Mouse (Mus musculus) liver, embryonic 16.5 days (tissue): ENCODE measurements around the gene Tmcc1. TPM values are rescaled to one million over a fixed set of nuclear protein-coding genes. Genes with fewer than 3 reads are reported as not detected.

ENCODE experiments used
- ATAC-seq: fragments of 200-750 bp; cut with Nextera tagmentation; 2 replicates; pipeline ENCODE4 v1.8.0; 2017; ENCODE audit warnings: low read depth, mild to moderate bottlenecking, moderate number of reproducible peaks, moderate library complexity
- H3K27ac ChIP-seq: fragments of 300-500 bp; sonication (generic); 2 replicates; pipeline ENCODE4 v1.5.1; 2014; ENCODE audit warnings: mild to moderate bottlenecking, low read length
- H3K27me3 ChIP-seq: fragments of 300-500 bp; sonication (generic); 2 replicates; pipeline ENCODE4 v1.6.1; 2014; ENCODE audit warnings: low read depth, low read length, mixed read lengths; ENCODE audit not compliant: control insufficient read depth, insufficient read depth
- H3K36me3 ChIP-seq: fragments of 300-500 bp; sonication (generic); 2 replicates; pipeline ENCODE4 v1.6.1; 2014; ENCODE audit warnings: mild to moderate bottlenecking; ENCODE audit not compliant: control insufficient read depth, insufficient read depth
- H3K4me1 ChIP-seq: fragments of 300-500 bp; sonication (generic); 2 replicates; pipeline ENCODE4 v1.6.1; 2014; ENCODE audit warnings: low read depth, low read length, mixed read lengths; ENCODE audit not compliant: control insufficient read depth
- H3K4me2 ChIP-seq: fragments of 300-500 bp; sonication (generic); 2 replicates; pipeline ENCODE4 v1.6.1; 2014; ENCODE audit warnings: low read depth, low read length, mixed read lengths
- H3K4me3 ChIP-seq: fragments of 300-500 bp; sonication (generic); 2 replicates; pipeline ENCODE4 v1.5.1; 2014; ENCODE audit warnings: low read depth, mild to moderate bottlenecking, low read length
- H3K9ac ChIP-seq: fragments of 300-500 bp; sonication (generic); 2 replicates; pipeline ENCODE4 v1.6.1; 2014; ENCODE audit warnings: low read depth, low read length
- H3K9me3 ChIP-seq: fragments of 300-500 bp; sonication (generic); replicated peaks from 2 replicates; pipeline ENCODE4 v1.6.1; 2016; ENCODE audit warnings: low read length; ENCODE audit not compliant: control insufficient read depth
- WGBS: fragments of 180-500 bp; shearing (Covaris S2); extraction: QIAGEN DNeasy Blood & Tissue Kit; methylation state at CpG from one replicate; pipeline ENCODE4 v1.1.7; 2014; ENCODE audit not compliant: insufficient replicate concordance; 5-methylcytosine and 5-hydroxymethylcytosine counted together
- polyA plus RNA-seq: library from polyadenylated mRNA; unstranded; fragments of >200 nt; fragmentation: Nextera tagmentation; extraction: Ambion mirVana; gene quantifications from 2 replicates; pipeline ENCODE4 v1.2.1, GENCODE M21; 2015

The Tmcc1 gene
- polyA plus RNA-seq, 1 experiment from 2014 or later, result 3.6 TPM

DNA sequence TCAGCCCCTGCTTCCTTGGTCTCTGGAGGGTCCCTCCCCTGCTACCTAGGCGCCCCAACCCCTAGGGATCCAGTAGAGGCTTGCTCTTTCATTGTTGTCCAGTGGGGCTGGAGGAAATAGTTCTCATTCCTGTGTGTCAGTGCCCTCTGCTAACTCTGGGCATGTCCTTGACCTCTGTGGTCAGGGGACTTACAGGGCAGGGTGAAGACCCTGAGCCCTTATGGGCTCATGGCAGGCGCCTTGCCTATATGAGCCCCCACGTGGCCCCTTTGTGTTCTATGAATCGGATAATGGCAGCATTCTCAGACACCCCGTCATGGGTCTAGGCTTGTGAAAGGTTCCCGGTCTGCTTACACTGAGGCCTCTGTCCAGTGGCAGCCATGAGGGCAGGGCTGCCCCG, 194.5 kb downstream of the Tmcc1 start:
- Histone ChIP-seq H3K4me3 (no peak overlapping the region), H3K36me3 (no peaks in the 10 kb centered on the region), H3K9me3 (no peaks in the 10 kb centered on the region), H3K4me1 (peaks cover 13% of the 10 kb centered on the region), H3K9ac (no peak overlapping the region), H3K27ac (no peak overlapping the region), H3K4me2 (no peak overlapping the region), H3K27me3 (peaks cover 18% of the 10 kb centered on the region)
- 68% methylated on average over 7 of the region's 7 CpGs for WGBS
- no peak for ATAC-seq

DNA sequence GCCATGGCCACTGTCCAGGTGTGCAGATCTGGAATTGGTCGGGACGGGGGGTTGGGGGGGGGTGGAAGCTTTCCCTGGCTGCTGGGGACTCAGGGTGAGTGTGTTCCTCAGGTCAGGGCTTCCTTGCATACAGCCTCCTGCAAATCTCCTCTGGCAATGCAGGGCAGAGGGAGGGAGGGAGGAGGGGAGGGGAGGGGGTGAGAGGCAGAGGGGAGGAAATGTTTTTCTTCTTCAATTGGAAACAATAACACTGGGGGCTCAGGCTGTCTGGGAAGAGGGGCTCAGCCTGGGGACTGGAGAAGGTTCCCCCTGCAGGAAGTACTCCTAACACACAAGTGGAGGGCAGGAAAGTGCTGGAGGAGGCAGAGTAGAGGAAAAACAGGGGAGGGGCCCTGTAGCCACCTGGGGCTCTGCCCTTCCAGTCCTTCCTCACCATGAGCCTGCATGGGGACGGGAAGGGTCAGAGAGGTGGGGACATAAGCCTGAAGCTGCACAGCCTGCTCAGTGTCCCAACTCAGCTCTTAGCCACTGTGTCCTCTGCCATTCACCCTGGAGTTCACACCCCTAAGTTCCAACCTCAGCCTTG, 195.5 kb downstream of the Tmcc1 start:
- Histone ChIP-seq H3K27me3 (peaks cover 28% of the 10 kb centered on the region), H3K9me3 (no peaks in the 10 kb centered on the region), H3K4me2 (no peak overlapping the region), H3K4me1 (peaks cover 14% of the 10 kb centered on the region), H3K4me3 (no peak overlapping the region), H3K27ac (no peak overlapping the region), H3K9ac (no peak overlapping the region), H3K36me3 (no peaks in the 10 kb centered on the region)
- 20% methylated on average over 3 of the region's 3 CpGs for WGBS
- ATAC-seq, result no peak

DNA sequence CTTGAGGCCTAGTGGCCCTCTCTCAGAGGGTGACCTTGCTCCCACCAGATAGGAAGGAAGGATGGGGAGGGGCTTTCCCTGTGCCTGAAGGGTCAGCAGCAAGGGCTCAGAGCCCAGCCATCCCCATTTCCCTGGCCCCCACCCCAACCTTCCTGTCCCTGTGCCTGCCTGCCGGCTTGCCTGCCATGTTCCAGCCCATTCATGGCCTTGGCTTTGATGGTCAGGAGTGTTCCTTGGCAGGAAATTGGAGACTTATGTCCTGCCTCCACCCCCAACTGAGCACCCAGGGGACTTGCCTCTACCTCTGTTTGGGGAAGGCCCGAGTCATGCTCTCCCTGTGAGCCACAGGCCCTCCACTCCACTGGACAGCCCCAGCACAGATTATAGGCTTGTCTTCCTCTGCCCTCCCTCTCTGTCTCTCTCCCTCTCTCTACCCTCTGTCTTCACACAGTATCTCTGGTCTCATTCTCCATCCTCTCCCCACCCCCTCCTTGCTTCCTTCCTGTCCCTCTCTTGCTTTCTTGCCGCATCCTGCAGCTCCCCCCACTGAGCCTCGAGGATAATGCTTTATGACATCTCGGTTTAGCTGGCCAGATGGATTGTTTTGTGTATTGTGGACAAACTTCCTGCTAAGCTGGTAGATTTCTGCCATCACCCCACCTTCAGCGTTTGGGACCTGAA, 197.0 kb downstream of the Tmcc1 start:
- H3K4me1 ChIP-seq, result peaks cover 14% of the 10 kb centered on the region
- no peak overlapping the region for H3K4me3 ChIP-seq
- H3K36me3 ChIP-seq, result no peaks in the 10 kb centered on the region
- no peak overlapping the region for H3K9ac ChIP-seq
- no peak overlapping the region for H3K4me2 ChIP-seq
- 20% methylated on average over 6 of the region's 6 CpGs for WGBS
- 0 out of 2 replicates have a peak overlapping the region, but pooled peaks have one; percentile 39 for H3K27ac ChIP-seq
- no peaks in the 10 kb centered on the region for H3K9me3 ChIP-seq
- no peak for ATAC-seq
- peaks cover 43% of the 10 kb centered on the region for H3K27me3 ChIP-seq

DNA sequence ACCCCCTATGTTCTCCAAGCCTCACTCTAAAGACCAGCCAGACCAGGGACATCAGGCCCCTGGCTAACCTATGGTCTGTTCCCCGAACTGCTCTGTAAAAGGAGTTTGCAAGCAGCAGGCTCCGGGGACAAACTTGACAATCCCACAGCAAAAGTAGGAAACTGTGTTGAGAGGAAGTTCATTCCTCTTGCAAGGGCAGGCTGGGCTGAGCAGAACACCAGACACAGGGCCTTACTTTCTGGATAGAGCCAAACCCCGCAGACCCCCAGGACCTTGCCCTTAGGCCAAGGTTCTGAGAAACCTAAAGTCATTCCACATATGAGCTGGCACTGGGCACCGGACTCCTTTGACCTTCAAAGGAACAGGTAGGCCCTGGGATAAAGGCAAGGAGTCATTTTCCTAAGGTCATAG, 197.8 kb downstream of the Tmcc1 start:
- peak overlapping the region; percentile 75 for H3K4me2 ChIP-seq
- ATAC-seq, result no peak
- H3K36me3 ChIP-seq, result no peaks in the 10 kb centered on the region
- no peaks in the 10 kb centered on the region for H3K9me3 ChIP-seq
- no peak overlapping the region; the same call in 1 of the 2 replicates for H3K4me3 ChIP-seq
- H3K27ac ChIP-seq, result peak overlapping the region; percentile 0; the same call in 1 of the 2 replicates
- H3K9ac ChIP-seq, result no peak overlapping the region
- peaks cover 49% of the 10 kb centered on the region for H3K27me3 ChIP-seq
- WGBS, result 41% methylated on average over 4 of the region's 4 CpGs
- H3K4me1 ChIP-seq, result peaks cover 14% of the 10 kb centered on the region

DNA sequence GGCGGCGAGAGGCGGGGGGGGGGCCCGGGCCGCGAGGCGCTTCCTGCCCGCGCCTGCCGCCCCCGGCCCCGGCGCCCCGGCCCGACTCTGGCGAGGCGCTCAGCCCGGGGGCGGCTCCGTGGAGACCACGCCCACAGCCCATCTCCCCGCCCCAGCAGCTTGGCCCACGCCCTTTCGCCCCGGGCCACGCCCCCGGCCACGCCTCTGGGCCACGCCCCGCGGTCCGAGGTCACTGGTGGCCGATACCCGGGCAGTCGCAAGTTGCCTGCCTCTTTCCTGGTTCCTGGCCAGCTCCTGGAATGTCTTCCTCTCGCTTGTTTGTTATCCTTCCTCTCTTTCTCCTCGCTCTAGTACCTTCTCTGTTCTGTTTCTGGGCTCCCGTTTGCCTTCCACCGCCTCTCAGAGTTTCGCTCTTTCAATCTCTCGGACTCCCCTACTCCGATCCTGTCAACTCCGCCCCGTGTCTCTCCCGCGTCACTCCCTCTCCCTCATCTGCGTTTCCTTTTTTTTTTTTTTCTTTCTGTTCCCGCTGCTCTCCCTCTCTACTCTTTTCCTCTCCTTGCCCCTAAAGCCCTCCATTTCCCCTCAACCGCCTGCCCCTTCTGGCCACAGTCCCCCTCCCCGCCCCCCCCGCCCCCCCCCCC, 198.3 kb downstream of the Tmcc1 start, which contains the start of gene Plxnd1:
Gene Plxnd1 (minus strand): TSS at position 129 of the 644 bp plus-strand sequence.
- ATAC-seq, result peak; percentile 79
- H3K27ac ChIP-seq, result peak within 1 kb of the TSS; percentile 34; the same call in 1 of the 2 replicates
- under 1% methylated on average over 44 of the region's 51 CpGs for WGBS
- H3K36me3 ChIP-seq, result no peaks in the 10 kb centered on the region
- peak within 1 kb of the TSS; percentile 75 for H3K4me2 ChIP-seq
- H3K9me3 ChIP-seq, result no peaks in the 10 kb centered on the region
- peaks cover 14% of the 10 kb centered on the region for H3K4me1 ChIP-seq
- H3K9ac ChIP-seq, result peak within 1 kb of the TSS; percentile 56
- peaks cover 51% of the 10 kb centered on the region for H3K27me3 ChIP-seq
- H3K4me3 ChIP-seq, result peak within 1 kb of the TSS; percentile 62

DNA sequence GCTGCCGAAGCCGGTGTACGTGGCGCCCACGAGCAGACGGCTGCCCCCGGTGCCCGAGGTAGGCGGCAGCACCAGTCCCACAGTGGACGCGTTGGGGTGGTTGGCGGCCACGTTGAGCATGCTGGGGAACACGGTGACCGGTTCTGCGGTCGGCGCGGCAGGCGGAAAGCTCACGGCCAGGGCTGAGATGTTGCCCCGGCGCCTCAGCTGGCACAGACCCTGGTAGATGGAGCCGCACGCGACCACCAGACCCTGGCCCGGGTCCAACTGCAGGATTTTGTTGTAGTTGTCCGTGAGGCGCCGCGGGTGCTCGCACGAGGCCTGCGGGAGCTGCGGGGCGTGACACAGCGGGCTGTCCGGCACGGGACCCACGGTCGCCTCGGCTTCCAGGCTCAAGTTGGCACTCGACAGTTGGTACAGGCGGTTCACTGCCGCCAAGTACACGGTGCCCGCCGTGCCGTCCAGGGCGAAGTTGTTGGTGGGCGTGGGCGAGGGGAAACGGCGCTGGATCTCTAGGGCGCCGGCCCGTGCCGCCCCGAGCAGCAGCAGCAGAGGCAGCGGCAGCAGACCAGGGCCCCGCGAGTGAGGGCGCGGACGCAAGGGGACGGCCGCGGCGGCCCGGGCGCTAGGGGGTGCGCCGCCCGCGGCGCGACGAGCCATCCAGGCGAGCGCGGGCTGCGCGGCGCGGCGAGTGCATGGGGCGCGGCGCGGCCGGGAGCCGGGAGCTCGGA, 199.0 kb downstream of the Tmcc1 start:
- H3K27me3 ChIP-seq, result peaks cover 51% of the 10 kb centered on the region
- peaks cover 14% of the 10 kb centered on the region for H3K4me1 ChIP-seq
- ATAC-seq, result no peak
- H3K27ac ChIP-seq, result no peak overlapping the region
- H3K4me2 ChIP-seq, result peak overlapping the region; percentile 75
- no peaks in the 10 kb centered on the region for H3K36me3 ChIP-seq
- under 1% methylated on average over 83 of the region's 93 CpGs for WGBS
- H3K4me3 ChIP-seq, result peak overlapping the region; percentile 62
- H3K9me3 ChIP-seq, result no peaks in the 10 kb centered on the region
- peak overlapping the region; percentile 56 for H3K9ac ChIP-seq

DNA sequence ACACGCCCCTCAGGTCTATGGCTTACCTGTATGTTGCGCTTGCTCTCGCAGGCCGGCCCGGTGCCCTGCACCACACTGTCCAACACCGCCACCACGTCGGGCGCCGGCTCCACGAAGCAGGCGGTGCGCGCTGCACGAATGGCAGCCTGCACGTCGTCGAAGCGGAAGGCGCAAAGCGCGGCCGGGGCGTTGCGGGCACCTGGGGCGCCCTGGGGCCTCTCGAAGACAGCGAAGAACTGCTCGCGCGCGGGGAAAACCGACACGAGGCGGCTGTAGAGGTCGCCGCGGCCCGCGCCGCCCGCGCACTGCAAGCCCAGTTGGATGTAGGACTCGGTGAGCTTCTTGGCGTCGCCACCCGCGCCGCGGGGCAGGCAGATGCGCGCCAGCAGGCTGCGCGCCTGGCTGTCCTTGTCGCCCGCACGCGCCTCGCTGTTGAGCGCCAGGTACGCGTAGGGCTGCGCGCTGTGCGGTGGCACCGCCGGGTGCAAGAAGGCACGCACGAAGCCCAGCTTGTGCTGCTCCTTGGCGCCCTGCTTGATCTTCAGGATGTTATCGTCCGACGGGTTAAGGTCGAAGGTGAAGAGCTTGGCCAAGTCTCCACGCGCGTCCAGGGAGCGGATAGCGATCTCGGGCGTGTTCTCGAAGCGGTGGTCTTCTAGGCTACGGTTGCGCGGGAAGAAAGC, 199.7 kb downstream of the Tmcc1 start:
- Histone ChIP-seq H3K4me2 (peak overlapping the region; percentile 75), H3K9ac (no peak overlapping the region), H3K4me1 (peaks cover 14% of the 10 kb centered on the region), H3K27me3 (peaks cover 51% of the 10 kb centered on the region), H3K9me3 (no peaks in the 10 kb centered on the region), H3K4me3 (peak overlapping the region; percentile 62), H3K36me3 (no peaks in the 10 kb centered on the region), H3K27ac (no peak overlapping the region)
- no peak for ATAC-seq
- under 1% methylated on average over 83 of the region's 86 CpGs for WGBS

DNA sequence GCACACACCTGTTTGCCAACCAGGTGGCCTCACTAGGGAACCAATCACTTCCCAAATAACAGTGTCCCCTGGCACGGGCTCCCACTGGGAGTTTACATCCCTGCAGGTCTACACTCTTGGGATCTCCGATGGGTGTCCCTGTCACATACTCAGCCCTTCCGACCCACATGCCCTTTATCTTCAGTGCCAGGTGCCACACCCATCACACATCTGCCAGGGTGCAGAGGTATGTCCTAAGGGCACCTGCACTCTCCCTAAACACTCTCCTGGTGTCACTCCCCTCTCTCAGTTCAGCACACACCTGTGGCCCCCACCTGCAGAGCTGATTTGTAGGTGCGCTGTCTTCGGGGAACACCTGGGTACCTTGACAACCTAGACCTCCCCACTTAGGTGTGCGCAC, 200.3 kb downstream of the Tmcc1 start:
- no peaks in the 10 kb centered on the region for H3K36me3 ChIP-seq
- H3K4me2 ChIP-seq, result peak overlapping the region; percentile 75; the same call in 1 of the 2 replicates
- no peak overlapping the region for H3K27ac ChIP-seq
- 31% methylated on average over 6 of the region's 6 CpGs for WGBS
- no peaks in the 10 kb centered on the region for H3K9me3 ChIP-seq
- no peak for ATAC-seq
- H3K4me3 ChIP-seq, result peak overlapping the region; percentile 62
- H3K4me1 ChIP-seq, result peaks cover 14% of the 10 kb centered on the region
- H3K9ac ChIP-seq, result no peak overlapping the region
- H3K27me3 ChIP-seq, result peaks cover 51% of the 10 kb centered on the region
